Mouse (Mus musculus): Measurements from ENCODE around the gene Dbndd2.
A peak's percentile ranks its signal among the peaks of the same experiment; 100 is the strongest.

Gene Dbndd2

GRCm38 (mm10) chr2:164500511-164500910, 14.6 kb downstream of the Dbndd2 start:
- DNase-seq (ENCODE audit: low spot score): no peak

GRCm38 (mm10) chr2:164504919-164505318, 19.0 kb downstream of the Dbndd2 start:
- no peak for DNase-seq (ENCODE audit: low spot score)

- DNase-seq (ENCODE audit: low spot score): no peak
Measured at GRCm38 (mm10) chr2:164505619-164506347, 19.9 kb downstream of the Dbndd2 start.

- no peak for DNase-seq (ENCODE audit: low spot score)
Measured at GRCm38 (mm10) chr2:164507811-164508210, 21.9 kb downstream of the Dbndd2 start.

GRCm38 (mm10) chr2:164510621-164511190, 24.8 kb downstream of the Dbndd2 start:
- DNase-seq (ENCODE audit: low spot score): no peak

- DNase-seq (ENCODE audit: low spot score): no peak
Measured at GRCm38 (mm10) chr2:164512121-164512909, 26.4 kb downstream of the Dbndd2 start.

GRCm38 (mm10) chr2:164513389-164513788, 27.5 kb downstream of the Dbndd2 start:
- no peak for DNase-seq (ENCODE audit: low spot score)

- DNase-seq (ENCODE audit: low spot score): no peak
Measured at GRCm38 (mm10) chr2:164514916-164515315, 29.0 kb downstream of the Dbndd2 start.

GRCm38 (mm10) chr2:164515897-164516296, 30.0 kb downstream of the Dbndd2 start:
- DNase-seq (ENCODE audit: low spot score): no peak

- DNase-seq (ENCODE audit: low spot score): no peak
Measured at GRCm38 (mm10) chr2:164516592-164516991, 30.7 kb downstream of the Dbndd2 start.

- DNase-seq (ENCODE audit: low spot score): peak; percentile 67
Measured at GRCm38 (mm10) chr2:164517485-164518221, 31.7 kb downstream of the Dbndd2 start.

GRCm38 (mm10) chr2:164518266-164519170, 32.6 kb downstream of the Dbndd2 start:
- DNase-seq (ENCODE audit: low spot score): no peak

- DNase-seq (ENCODE audit: low spot score): no peak
Measured at GRCm38 (mm10) chr2:164519171-164519526, 33.2 kb downstream of the Dbndd2 start.

GRCm38 (mm10) chr2:164520782-164521181, 34.9 kb downstream of the Dbndd2 start:
- DNase-seq (ENCODE audit: low spot score): no peak

GRCm38 (mm10) chr2:164521841-164522240, 35.9 kb downstream of the Dbndd2 start:
- DNase-seq (ENCODE audit: low spot score): no peak

- no peak for DNase-seq (ENCODE audit: low spot score)
Measured at GRCm38 (mm10) chr2:164522280-164522679, 36.4 kb downstream of the Dbndd2 start.

- no peak for DNase-seq (ENCODE audit: low spot score)
Measured at GRCm38 (mm10) chr2:164523301-164523773, 37.4 kb downstream of the Dbndd2 start.

- DNase-seq (ENCODE audit: low spot score): no peak
Measured at GRCm38 (mm10) chr2:164528557-164528956, 42.7 kb downstream of the Dbndd2 start.

- DNase-seq (ENCODE audit: low spot score): peak; percentile 87
Measured at GRCm38 (mm10) chr2:164531169-164531568, 45.3 kb downstream of the Dbndd2 start.

- DNase-seq (ENCODE audit: low spot score): no peak
Measured at GRCm38 (mm10) chr2:164534315-164534714, 48.4 kb downstream of the Dbndd2 start.

GRCm38 (mm10) chr2:164537003-164537402, 51.1 kb downstream of the Dbndd2 start:
- no peak for DNase-seq (ENCODE audit: low spot score)

All from testis, postnatal 10 days (tissue).